Mouse (Mus musculus): Measurements from ENCODE around the gene Esrrg. TPM values are rescaled to one million over a fixed set of nuclear protein-coding genes. Genes with fewer than 3 reads are reported as not detected.

The Esrrg gene
- polyA plus RNA-seq (2014; fragmentation: Illumina TruSeq; extraction: RNeasy Lipid Tissue Mini Kit (QIAGEN cat#74804); ENCODE audit: low read depth, low replicate concordance): 0.88 TPM

DNA sequence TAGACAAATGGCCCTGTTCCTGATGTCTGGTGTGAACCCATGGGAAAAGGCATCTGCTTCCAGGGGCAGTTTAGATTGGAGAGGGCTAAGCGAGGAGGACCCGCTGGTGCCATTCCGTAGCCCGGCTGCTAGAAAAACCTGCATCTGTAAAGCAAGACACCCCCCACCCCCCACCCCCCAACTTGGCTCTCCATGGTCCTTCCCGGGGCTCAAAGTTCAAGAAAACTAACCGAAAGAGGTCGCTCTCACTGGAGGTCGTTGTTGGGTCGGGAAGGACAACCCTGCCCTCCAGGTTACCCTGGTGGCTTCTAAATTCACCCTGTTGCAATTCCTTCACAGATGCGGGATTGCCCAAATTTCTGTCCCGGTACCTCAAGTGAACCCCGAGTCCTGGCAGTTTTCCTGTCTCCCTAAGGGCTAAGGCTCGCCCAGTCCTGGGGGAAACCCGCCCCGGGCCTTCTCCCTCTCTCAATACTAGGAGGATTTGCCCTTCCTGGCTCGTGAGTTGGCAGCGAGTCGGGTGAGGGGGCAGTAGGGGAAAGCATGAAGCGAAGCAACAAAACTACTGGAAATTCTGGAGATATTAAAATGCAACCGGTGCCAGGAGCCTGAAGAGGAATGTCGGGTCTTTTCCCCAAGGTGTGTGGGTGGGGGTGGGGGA is at the start of gene Esrrg:
Gene Esrrg (plus strand): TSS at position 531 of the 661 bp plus-strand sequence.

DNA sequence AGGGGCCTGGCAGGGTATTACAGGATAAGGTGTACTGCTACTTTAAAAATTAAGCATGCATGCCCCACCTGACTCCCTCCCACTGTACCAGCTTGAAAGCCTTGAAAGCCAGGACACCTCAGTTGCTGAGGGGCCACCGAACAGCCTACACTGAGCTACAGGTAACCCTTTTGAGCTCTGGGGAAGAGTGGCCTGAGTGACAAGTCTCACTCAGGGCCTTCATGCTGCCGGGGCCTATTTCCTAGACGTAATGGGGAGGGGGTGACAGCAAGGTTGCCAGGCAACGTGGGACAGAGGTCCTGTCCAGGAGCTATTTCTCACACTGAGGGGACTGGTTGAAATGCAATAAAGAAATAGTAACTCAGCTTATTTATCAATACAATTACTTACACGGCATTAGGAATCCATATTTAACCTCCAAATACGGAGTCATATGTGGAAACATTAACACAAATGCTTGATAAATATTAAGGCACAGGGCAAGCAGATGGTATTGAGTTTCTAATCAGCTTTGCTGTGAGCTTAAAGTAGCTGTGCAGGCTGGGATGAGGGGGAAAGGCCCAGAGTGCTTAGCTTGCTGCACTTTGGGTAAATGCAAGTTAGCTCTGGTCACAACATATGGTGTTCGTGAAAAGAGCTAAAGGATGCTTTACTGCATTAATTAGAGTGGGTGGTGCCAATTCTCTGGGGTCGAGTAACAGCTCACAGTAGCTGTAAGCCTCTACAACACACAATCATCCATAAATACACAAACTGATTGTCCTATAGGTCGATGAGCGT is 653.5 kb downstream of the Esrrg start, which contains the start of gene Ush2a:
Gene Ush2a (plus strand): TSS at position 121 of the 780 bp plus-strand sequence.

All from testis, adult 10 weeks (tissue).